Mouse (Mus musculus): ENCODE results near the gene St6galnac4. TPM values are rescaled to one million over a fixed set of nuclear protein-coding genes. Genes with fewer than 3 reads are reported as not detected.

St6galnac4 gene
- total RNA-seq, 2 experiments from 2014 or later, result 6.6 to 11.4 TPM

GRCm38 (mm10) chr2:32646379-32647056 lies 59.6 kb downstream of the St6galnac4 start, which contains the start of gene Eng:
Gene Eng, plus strand, starts transcription at chr2:32646595.
- peak; percentile 38 to 62 for DNase-seq (ENCODE audit: low spot score in 2 of 2)

GRCm38 (mm10) chr2:32647366-32647765 lies 60.5 kb downstream of the St6galnac4 start:
- DNase-seq (ENCODE audit: low spot score in 2 of 2), result no peak

Other genes with a start within 250 kb of the St6galnac4 start
- 10 to 100 TPM; 62.6 to 69.6 TPM for gene Ciz1, start 234.8 kb upstream of the St6galnac4 start, total RNA-seq (2021)
- 10 to 100 TPM; 18.6 to 25.6 TPM for gene Dnm1, start 233.8 kb upstream of the St6galnac4 start, total RNA-seq (2021)
- 100 to 1,000 TPM; 158 to 166 TPM for gene 1110008P14Rik, start 205.2 kb upstream of the St6galnac4 start, total RNA-seq (2021)
- 1 to 10 TPM; 1.7 to 2.1 TPM for gene Lcn2, start 198.8 kb upstream of the St6galnac4 start, total RNA-seq (2021)
- gene Ptges2, start 191.2 kb upstream of the St6galnac4 start, total RNA-seq (2021), result 10 to 100 TPM; 56.9 to 66.5 TPM
- 1 to 10 TPM; 4.1 to 4.5 TPM for gene Naif1, start 136.6 kb upstream of the St6galnac4 start, total RNA-seq (2021)
- gene Slc25a25, start 135.7 kb upstream of the St6galnac4 start, total RNA-seq (2021), result 10 to 100 TPM; 48.8 to 55.3 TPM
- gene Fam102a, start 51.8 kb upstream of the St6galnac4 start, total RNA-seq (2021), result 10 to 100 TPM; 27.4 to 41.0 TPM
- 10 to 100 TPM; 49.7 to 58.0 TPM for gene Dpm2, start 16.2 kb upstream of the St6galnac4 start, total RNA-seq (2021)
- gene Pip5kl1, start 12.3 kb upstream of the St6galnac4 start, total RNA-seq (2021), result not detected
- not detected for gene 9430097D07Rik, start 11.4 kb upstream of the St6galnac4 start, total RNA-seq (2021)
- 10 to 100 TPM; 52.4 to 67.9 TPM for gene St6galnac6, start 12.6 kb downstream of the St6galnac4 start, total RNA-seq (2021)
- 10 to 100 TPM; 31.2 to 48.5 TPM for gene Ak1, start 34.7 kb downstream of the St6galnac4 start, total RNA-seq (2021)
- 10 to 100 TPM; 77.1 to 81.3 TPM for gene Eng, start 59.5 kb downstream of the St6galnac4 start, total RNA-seq (2021)
- gene Fpgs, start 117.0 kb downstream of the St6galnac4 start, total RNA-seq (2021), result 10 to 100 TPM in 1 of 2 experiments, 1 to 10 TPM in 1; 8.2 to 10.3 TPM
- gene Cdk9, start 126.0 kb downstream of the St6galnac4 start, total RNA-seq (2021), result 10 to 100 TPM; 73.2 to 87.4 TPM
- gene Sh2d3c, start 134.0 kb downstream of the St6galnac4 start, total RNA-seq (2021), result 10 to 100 TPM; 11.6 to 14.9 TPM
- not detected for gene 6330409D20Rik, start 153.9 kb downstream of the St6galnac4 start, total RNA-seq (2021)
- 10 to 100 TPM; 18.2 to 22.3 TPM for gene Tor2a, start 170.1 kb downstream of the St6galnac4 start, total RNA-seq (2021)
- under 1 TPM; 0.13 to 0.26 TPM for gene Ttc16, start 188.5 kb downstream of the St6galnac4 start, total RNA-seq (2021)
- 1 to 10 TPM; 5.4 to 9.9 TPM for gene Ptrh1, start 188.7 kb downstream of the St6galnac4 start, total RNA-seq (2021)
- under 1 TPM in 1 of 2 experiments, not detected in 1; 0.16 TPM for gene Cfap157, start 197.3 kb downstream of the St6galnac4 start, total RNA-seq (2021)

Measured in adrenal gland, adult 18-20 months (tissue).